Comparison of ENCODE assay signal across 8 mouse cellular contexts in genomic region chr8:105264024-105264982, GRCm38 (mm10). TPM values are rescaled to one million over a fixed set of nuclear protein-coding genes. Genes with fewer than 3 reads are reported as not detected.
DNase-seq lines count a peak whose midpoint lies in the region; ATAC-seq and TF ChIP-seq lines count a peak whose summit lies in the region.

Tradd (minus strand) TSS chr8:105264609.
Fbxl8 (plus strand) TSS chr8:105264648.

- TF ChIP-seq POLR2A in bone marrow, adult 2 months (IDR thresholded peaks at IDR 0.05; ENCODE audit: borderline replicate concordance, control insufficient read depth, low read depth, low read length), result peak; percentile 61; the same call in 1 of the 2 replicates

- peak; percentile 6; the same call in 1 of the 2 replicates for TF ChIP-seq CTCF in bone marrow, adult 2 months (IDR thresholded peaks at IDR 0.05; ENCODE audit: control insufficient read depth, insufficient read depth, low read length)

- WGBS in bone marrow, adult 2 months, result 1% methylated on average over 54 of the region's 54 CpGs
- 1% methylated on average over 54 of the region's 54 CpGs for WGBS in forebrain, embryonic 10.5 days
- under 1% methylated on average over 54 of the region's 54 CpGs for WGBS in limb, embryonic 10.5 days
- WGBS in midbrain, embryonic 11.5 days, result 2% methylated on average over 54 of the region's 54 CpGs

- H3K4me2 ChIP-seq in midbrain, embryonic 11.5 days, result peak within 1 kb of the TSS; percentile 74

- H3K36me3 ChIP-seq in ES-E14 (ENCODE audit: control insufficient read depth, insufficient read depth, low read length, poor library complexity, severe bottlenecking), result no peaks in the 10 kb centered on the region
- H3K36me3 ChIP-seq in forebrain, embryonic 10.5 days (replicated peaks), result no peaks in the 10 kb centered on the region
- H3K36me3 ChIP-seq in limb, embryonic 10.5 days, result no peaks in the 10 kb centered on the region
- no peaks in the 10 kb centered on the region for H3K36me3 ChIP-seq in midbrain, embryonic 11.5 days (ENCODE audit: control insufficient read depth, insufficient read depth, low read length)

- no peak for DNase-seq in ES-E14 (ENCODE audit: low read depth, low spot score)
- DNase-seq in forebrain, embryonic 10.5 days (ENCODE audit: extremely low spot score, low spot score), result peak; percentile 69
- peak; percentile 81 to 82 for DNase-seq in heart, postnatal 36 days
- peak; percentile 81 for DNase-seq in limb, embryonic 10.5 days (ENCODE audit: low spot score)
- peak; percentile 94 for DNase-seq in midbrain, embryonic 11.5 days (ENCODE audit: low spot score, missing footprints)
- peak; percentile 74 to 89 for DNase-seq in spleen, postnatal 4 days (ENCODE audit: low spot score in 2 of 2)
- no peak for DNase-seq in right cerebral cortex, postnatal 25 days

- peaks cover 0 to 10% of the 10 kb centered on the region in 2 experiments; a peak in 2 of 4 replicates for H3K4me1 ChIP-seq in ES-E14 (ENCODE audit: control insufficient read depth in 2 of 2, insufficient read depth in 2 of 2, low read length in 2 of 2, poor library complexity in 1 of 2)
- H3K4me1 ChIP-seq in bone marrow, adult 2 months (ENCODE audit: control insufficient read depth, insufficient read depth, low read length), result peaks cover 11% of the 10 kb centered on the region
- peaks cover 41% of the 10 kb centered on the region for H3K4me1 ChIP-seq in forebrain, embryonic 10.5 days
- H3K4me1 ChIP-seq in limb, embryonic 10.5 days, result peaks cover 49% of the 10 kb centered on the region
- peaks cover 17% of the 10 kb centered on the region for H3K4me1 ChIP-seq in midbrain, embryonic 11.5 days (ENCODE audit: control insufficient read depth, insufficient read depth, low read length)

- H3K4me3 ChIP-seq in ES-E14 (ENCODE audit: insufficient read depth in 1 of 2, low read depth in 1 of 2, low read length in 2 of 2, poor library complexity in 1 of 2, severe bottlenecking in 1 of 2), result peak within 1 kb of the TSS; percentile 79 to 82
- H3K4me3 ChIP-seq in bone marrow, adult 2 months (replicated peaks; ENCODE audit: control insufficient read depth, low read depth, low read length), result peak within 1 kb of the TSS; percentile 99
- H3K4me3 ChIP-seq in forebrain, embryonic 10.5 days, result peak within 1 kb of the TSS; percentile 62
- peak within 1 kb of the TSS; percentile 71 for H3K4me3 ChIP-seq in limb, embryonic 10.5 days
- H3K4me3 ChIP-seq in midbrain, embryonic 11.5 days (ENCODE audit: low read depth, low read length), result peak within 1 kb of the TSS; percentile 60

- peak within 1 kb of the TSS; percentile 66 for H3K9ac ChIP-seq in ES-E14 (ENCODE audit: insufficient read depth, low read depth, low read length, poor library complexity, severe bottlenecking)
- peak within 1 kb of the TSS; percentile 56 for H3K9ac ChIP-seq in midbrain, embryonic 11.5 days (ENCODE audit: low read length)

- ATAC-seq in midbrain, embryonic 11.5 days (ENCODE audit: low FRiP score), result peak; percentile 51

- H3K9me3 ChIP-seq in ES-E14 (ENCODE audit: control insufficient read depth, insufficient read depth, low read depth, low read length), result no peaks in the 10 kb centered on the region
- peaks cover 11% of the 10 kb centered on the region for H3K9me3 ChIP-seq in forebrain, embryonic 10.5 days
- H3K9me3 ChIP-seq in limb, embryonic 10.5 days (replicated peaks), result 0 out of 2 replicates have a peak, but pooled peaks cover 2% of the 10 kb centered on the region
- H3K9me3 ChIP-seq in midbrain, embryonic 11.5 days (ENCODE audit: control insufficient read depth, low read length), result no peaks in the 10 kb centered on the region; the same call in 1 of the 2 replicates

- in situ Hi-C loops in ES-E14 (cut with MboI; ENCODE audit: low sequenced_read_pairs in 2 of 2, unreplicated experiment in 2 of 2), result loop anchor here in 1 of 2 experiments (25.0 kb wide), 1 partner anchor 627 kb away; the partner anchor contains the start of genes Ciao2b and Rrad

- H3K27me3 ChIP-seq in forebrain, embryonic 10.5 days (ENCODE audit: poor library complexity, severe bottlenecking), result peaks cover 100% of the 10 kb centered on the region
- H3K27me3 ChIP-seq in limb, embryonic 10.5 days (ENCODE audit: low read depth, poor library complexity, severe bottlenecking), result peaks cover 100% of the 10 kb centered on the region
- H3K27me3 ChIP-seq in midbrain, embryonic 11.5 days (ENCODE audit: control insufficient read depth, insufficient read depth, low read length), result peaks cover 86% of the 10 kb centered on the region

- intact Hi-C loops in heart, postnatal 36 days (cut with DNase I), result loop anchor here (2.0 kb wide), 1 partner anchor 24 kb away; the partner anchor contains the start of gene 4931428F04Rik

- no peak within 1 kb of the TSS for H3K27ac ChIP-seq in ES-E14 (ENCODE audit: insufficient read depth, low read depth, low read length, poor library complexity, severe bottlenecking)
- peak within 1 kb of the TSS; percentile 73 for H3K27ac ChIP-seq in bone marrow, adult 2 months (ENCODE audit: control insufficient read depth, insufficient read depth, low read depth, low read length, poor library complexity)
- peak within 1 kb of the TSS; percentile 27; the same call in 1 of the 2 replicates for H3K27ac ChIP-seq in forebrain, embryonic 10.5 days
- H3K27ac ChIP-seq in limb, embryonic 10.5 days, result peak within 1 kb of the TSS; percentile 59; the same call in 1 of the 2 replicates
- no peak within 1 kb of the TSS for H3K27ac ChIP-seq in midbrain, embryonic 11.5 days (ENCODE audit: low read depth, low read length)

TF ChIP-seq in ES-E14, 5 proteins besides CTCF, POLR2A, EP300 and RAD21:
- no peak for TF ChIP-seq ZNF384 (IDR thresholded peaks at IDR 0.05; ENCODE audit: low read depth, low read length)
- TF ChIP-seq CHD2 (IDR thresholded peaks at IDR 0.05; ENCODE audit: low read depth, low read length), result no peak
- TF ChIP-seq MAFK (IDR thresholded peaks at IDR 0.05; ENCODE audit: insufficient read depth, low read depth, low read length), result no peak
- TF ChIP-seq ZC3H11A (IDR thresholded peaks at IDR 0.05; ENCODE audit: borderline replicate concordance, low read depth, low read length), result no peak
- TF ChIP-seq HCFC1 (IDR thresholded peaks at IDR 0.05; ENCODE audit: borderline replicate concordance, insufficient read depth, low read length), result no peak

RNA-seq across cellular contexts. Expression of gene Tradd, which starts in this region (rescaled TPM):
- total RNA-seq in ES-E14 (2012; rRNA removed), result 6.2 and 7.6 TPM in 2 replicates
- 11.3 and 12.0 TPM in 2 replicates for polyA plus RNA-seq in bone marrow, adult 2 months (2011; ENCODE audit: insufficient read depth, insufficient read length, low replicate concordance, missing spikeins)
- polyA plus RNA-seq in forebrain, embryonic 10.5 days (2016; fragmentation: Nextera tagmentation; extraction: Ambion mirVana), result 13.4 and 13.9 TPM in 2 replicates
- 1 to 10 TPM; 4.9 to 5.8 TPM for total RNA-seq in heart, postnatal 36 days (2021)
- polyA plus RNA-seq in limb, embryonic 10.5 days (2016; fragmentation: Nextera tagmentation; extraction: Ambion mirVana), result 11.4 and 12.1 TPM in 2 replicates
- 11.3 and 15.0 TPM in 2 replicates for polyA plus RNA-seq in midbrain, embryonic 11.5 days (2014; fragmentation: Nextera tagmentation; extraction: Ambion mirVana)

RNA-seq across cellular contexts. Expression of gene Fbxl8, which starts in this region (rescaled TPM):
- 1.2 and 2.3 TPM in 2 replicates for total RNA-seq in ES-E14 (2012; rRNA removed)
- polyA plus RNA-seq in bone marrow, adult 2 months (2011; ENCODE audit: insufficient read depth, insufficient read length, low replicate concordance, missing spikeins), result 0.50 and 3.7 TPM in 2 replicates
- polyA plus RNA-seq in forebrain, embryonic 10.5 days (2016; fragmentation: Nextera tagmentation; extraction: Ambion mirVana), result 0.55 and 0.91 TPM in 2 replicates
- total RNA-seq in heart, postnatal 36 days (2021), result 1 to 10 TPM; 2.3 to 3.4 TPM
- polyA plus RNA-seq in limb, embryonic 10.5 days (2016; fragmentation: Nextera tagmentation; extraction: Ambion mirVana), result 0.81 and 1.1 TPM in 2 replicates
- 0.84 and 1.5 TPM in 2 replicates for polyA plus RNA-seq in midbrain, embryonic 11.5 days (2014; fragmentation: Nextera tagmentation; extraction: Ambion mirVana)

Comparison
In these comparisons a context has a peak if more than half of its experiments do, and no peak if none do; other contexts are left out.
1. DNase-seq: peak in forebrain, embryonic 10.5 days (single experiment), heart, postnatal 36 days (2 of 2), limb, embryonic 10.5 days (single experiment), midbrain, embryonic 11.5 days (single experiment) and spleen, postnatal 4 days (2 of 2); none in ES-E14 (single experiment) and right cerebral cortex, postnatal 25 days (single experiment).
2. H3K27ac ChIP-seq: peak in bone marrow, adult 2 months (single experiment), forebrain, embryonic 10.5 days (single experiment) and limb, embryonic 10.5 days (single experiment); none in ES-E14 (single experiment) and midbrain, embryonic 11.5 days (single experiment).
3. Peak in every context shown above with its lines, with median percentiles within 50 percentile points of each other: H3K4me3 ChIP-seq.